Mouse (Mus musculus) heart, embryonic 16.5 days (tissue): ENCODE data around the gene Dnah6. TPM values are rescaled to one million over a fixed set of nuclear protein-coding genes. Genes with fewer than 3 reads are reported as not detected.

Experiments used
- ATAC-seq: fragments of 200-750 bp; cut with Nextera tagmentation; replicated peaks from 2 replicates; pipeline ENCODE4 v1.8.0; 2017; ENCODE audit warnings: moderate number of reproducible peaks; ENCODE audit not compliant: insufficient read depth, low FRiP score; ENCODE audit errors: extremely low read depth
- H3K27ac ChIP-seq: fragments of 300-500 bp; sonication (generic); 2 replicates; pipeline ENCODE4 v1.5.1; 2014; ENCODE audit warnings: mild to moderate bottlenecking, low read length, control low read depth, moderate library complexity
- H3K27me3 ChIP-seq: fragments of 300-500 bp; sonication (generic); 2 replicates; pipeline ENCODE4 v1.6.1; 2014; ENCODE audit warnings: low read length, mixed read lengths; ENCODE audit not compliant: control insufficient read depth, insufficient read depth
- H3K36me3 ChIP-seq: fragments of 300-500 bp; sonication (generic); 2 replicates; pipeline ENCODE4 v1.6.1; 2014; ENCODE audit not compliant: control insufficient read depth, insufficient read depth
- H3K4me1 ChIP-seq: fragments of 300-500 bp; sonication (generic); 2 replicates; pipeline ENCODE4 v1.6.1; 2014; ENCODE audit warnings: low read length, mixed read lengths; ENCODE audit not compliant: control insufficient read depth, insufficient read depth
- H3K4me2 ChIP-seq: fragments of 300-500 bp; sonication (generic); 2 replicates; pipeline ENCODE4 v1.6.1; 2014; ENCODE audit warnings: low read depth, mild to moderate bottlenecking, control low read depth, low read length
- H3K4me3 ChIP-seq: fragments of 300-500 bp; sonication (generic); 2 replicates; pipeline ENCODE4 v1.5.1; 2014; ENCODE audit warnings: mild to moderate bottlenecking, control low read depth, low read length
- H3K9ac ChIP-seq: fragments of 300-500 bp; sonication (generic); 2 replicates; pipeline ENCODE4 v1.6.1; 2014; ENCODE audit warnings: low read length, control low read depth
- H3K9me3 ChIP-seq: fragments of 300-500 bp; sonication (generic); replicated peaks from 2 replicates; pipeline ENCODE4 v1.6.1; 2016; ENCODE audit warnings: low read length; ENCODE audit not compliant: control insufficient read depth
- WGBS: fragments of 180-500 bp; shearing (Covaris S2); extraction: QIAGEN DNeasy Blood & Tissue Kit; methylation state at CpG from one replicate; pipeline ENCODE4 v1.1.7; 2014; 5-methylcytosine and 5-hydroxymethylcytosine counted together
- polyA plus RNA-seq: library from polyadenylated mRNA; unstranded; fragments of >200 nt; fragmentation: Nextera tagmentation; extraction: Ambion mirVana; gene quantifications from 2 replicates; pipeline ENCODE4 v1.2.1, GENCODE M21; 2015

Gene Dnah6
- polyA plus RNA-seq, 1 experiment from 2014 or later, result 0.12 TPM

DNA sequence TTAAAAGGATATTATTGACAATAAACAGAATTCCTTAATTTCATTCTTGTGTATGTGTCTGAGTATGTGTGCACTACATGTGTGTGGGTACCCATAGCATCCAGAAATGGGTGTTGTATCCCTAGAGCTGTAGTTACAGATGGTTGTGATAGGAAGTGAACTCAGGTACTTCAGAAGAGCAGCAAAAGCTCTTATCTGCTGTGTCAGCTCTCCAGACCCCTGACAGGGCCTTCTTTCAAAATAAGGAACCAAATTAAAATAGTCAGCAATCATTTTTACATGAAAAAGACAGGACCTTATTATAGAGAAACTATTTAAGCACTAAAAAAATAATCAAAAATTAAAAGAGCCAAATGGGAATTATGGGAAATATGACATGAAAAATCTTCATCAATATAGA is 9.8 kb downstream of the Dnah6 start:
- Histone ChIP-seq H3K4me3 (no peak overlapping the region), H3K27ac (no peak overlapping the region), H3K36me3 (no peaks in the 10 kb centered on the region), H3K27me3 (no peaks in the 10 kb centered on the region), H3K4me2 (no peak overlapping the region), H3K4me1 (no peaks in the 10 kb centered on the region), H3K9me3 (no peaks in the 10 kb centered on the region), H3K9ac (no peak overlapping the region)
- no peak for ATAC-seq

DNA sequence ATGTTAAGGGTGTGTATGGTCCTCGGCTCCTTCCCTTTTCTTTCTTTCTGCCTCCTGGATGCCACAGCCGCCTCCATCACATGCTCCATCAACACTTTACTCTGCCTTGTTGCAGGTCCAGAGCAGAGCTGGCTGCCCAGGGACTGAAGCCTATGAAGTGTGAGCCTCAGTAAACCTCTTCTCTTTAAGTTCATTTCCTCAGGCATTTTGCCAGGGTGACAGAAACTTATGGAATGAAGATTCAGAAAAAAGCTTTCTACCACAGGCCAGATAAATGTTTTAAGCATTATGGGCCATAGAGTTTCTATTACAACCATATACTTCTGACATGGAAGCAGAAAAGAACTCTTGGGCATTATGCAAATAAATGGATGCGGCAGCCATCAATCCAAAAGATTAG is 10.4 kb downstream of the Dnah6 start:
- no peak overlapping the region for H3K27ac ChIP-seq
- 84% methylated on average over 3 of the region's 3 CpGs for WGBS
- H3K4me3 ChIP-seq, result no peak overlapping the region
- no peak overlapping the region for H3K9ac ChIP-seq
- H3K36me3 ChIP-seq, result no peaks in the 10 kb centered on the region
- no peaks in the 10 kb centered on the region for H3K4me1 ChIP-seq
- H3K27me3 ChIP-seq, result no peaks in the 10 kb centered on the region
- no peaks in the 10 kb centered on the region for H3K9me3 ChIP-seq
- no peak for ATAC-seq
- H3K4me2 ChIP-seq, result no peak overlapping the region

DNA sequence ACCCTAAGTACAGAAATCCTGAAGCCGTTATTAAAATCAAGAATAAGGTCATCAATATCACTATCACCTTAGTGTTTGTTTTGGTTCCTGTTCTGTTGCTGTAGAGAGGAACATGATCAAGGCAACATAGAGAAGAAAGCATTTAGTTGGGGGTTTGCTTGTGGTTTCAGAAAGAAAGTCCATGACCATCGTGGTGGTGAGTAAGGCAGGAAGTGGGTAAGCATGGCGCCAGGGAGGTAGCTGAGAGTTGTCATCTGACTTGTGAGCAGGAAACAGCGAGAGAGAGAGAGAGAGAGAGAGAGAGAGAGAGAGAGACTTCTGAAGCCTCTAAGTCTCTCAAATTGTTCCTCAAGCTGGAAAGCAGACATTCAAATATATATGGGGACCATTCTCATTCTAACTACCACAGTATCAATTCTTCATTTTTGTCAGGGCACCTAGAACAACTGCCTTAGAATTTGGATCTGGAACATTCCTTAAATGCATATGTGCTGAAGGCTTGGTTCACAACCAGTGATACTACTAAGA is 10.9 kb downstream of the Dnah6 start:
- Histone ChIP-seq H3K27ac (no peak overlapping the region), H3K36me3 (no peaks in the 10 kb centered on the region), H3K4me1 (no peaks in the 10 kb centered on the region), H3K9me3 (no peaks in the 10 kb centered on the region), H3K4me2 (no peak overlapping the region), H3K4me3 (no peak overlapping the region), H3K27me3 (no peaks in the 10 kb centered on the region), H3K9ac (no peak overlapping the region)
- WGBS, result 71% methylated on average over 4 of the region's 4 CpGs
- ATAC-seq, result no peak

DNA sequence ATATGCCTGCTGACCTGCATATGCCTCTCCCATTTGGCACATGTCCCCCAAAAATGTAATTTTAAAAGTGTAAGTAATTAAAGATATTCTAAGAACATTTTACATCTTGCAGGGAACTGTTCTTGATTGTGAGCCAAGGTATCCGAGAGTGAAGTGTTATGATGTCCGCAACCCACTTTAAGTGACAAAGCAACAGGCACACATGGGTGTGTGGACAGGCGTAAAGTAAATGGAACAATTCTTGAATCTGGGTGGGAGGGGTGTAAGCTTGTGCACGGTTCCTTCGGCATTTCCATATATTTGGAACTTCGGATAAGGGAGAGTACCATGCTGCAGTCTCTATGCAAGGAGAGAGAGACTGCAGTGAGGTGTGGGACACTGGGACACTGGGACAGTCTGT is 11.9 kb downstream of the Dnah6 start:
- Histone ChIP-seq H3K27me3 (no peaks in the 10 kb centered on the region), H3K27ac (no peak overlapping the region), H3K4me3 (no peak overlapping the region), H3K36me3 (no peaks in the 10 kb centered on the region), H3K9me3 (no peaks in the 10 kb centered on the region), H3K4me2 (no peak overlapping the region), H3K9ac (no peak overlapping the region), H3K4me1 (no peaks in the 10 kb centered on the region)
- no peak for ATAC-seq
- WGBS, result 74% methylated on average over 6 of the region's 6 CpGs

DNA sequence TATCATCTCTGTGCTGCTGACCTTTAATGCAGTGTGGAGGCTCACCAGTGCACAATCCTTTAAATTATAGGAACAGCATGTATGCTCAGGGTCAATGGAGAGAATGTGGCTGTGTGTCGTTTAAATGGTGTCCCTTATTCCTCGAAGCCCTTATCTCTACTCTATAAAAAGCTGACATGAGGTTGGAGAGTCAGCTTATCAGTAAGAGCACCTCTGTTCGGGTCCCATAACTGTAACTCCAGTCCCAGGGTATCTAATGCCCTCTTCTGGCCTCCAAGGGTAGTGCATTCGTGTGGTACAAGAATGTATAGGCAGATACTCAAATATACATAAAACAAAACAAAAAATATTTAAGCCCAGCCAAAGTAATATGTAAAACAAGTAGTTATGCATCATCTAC is 16.5 kb downstream of the Dnah6 start:
- Histone ChIP-seq H3K9ac (no peak overlapping the region), H3K27ac (no peak overlapping the region), H3K27me3 (no peaks in the 10 kb centered on the region), H3K4me3 (no peak overlapping the region), H3K4me2 (no peak overlapping the region), H3K4me1 (no peaks in the 10 kb centered on the region), H3K9me3 (no peaks in the 10 kb centered on the region), H3K36me3 (no peaks in the 10 kb centered on the region)
- 46% methylated on average over 4 of the region's 4 CpGs for WGBS
- ATAC-seq, result no peak

DNA sequence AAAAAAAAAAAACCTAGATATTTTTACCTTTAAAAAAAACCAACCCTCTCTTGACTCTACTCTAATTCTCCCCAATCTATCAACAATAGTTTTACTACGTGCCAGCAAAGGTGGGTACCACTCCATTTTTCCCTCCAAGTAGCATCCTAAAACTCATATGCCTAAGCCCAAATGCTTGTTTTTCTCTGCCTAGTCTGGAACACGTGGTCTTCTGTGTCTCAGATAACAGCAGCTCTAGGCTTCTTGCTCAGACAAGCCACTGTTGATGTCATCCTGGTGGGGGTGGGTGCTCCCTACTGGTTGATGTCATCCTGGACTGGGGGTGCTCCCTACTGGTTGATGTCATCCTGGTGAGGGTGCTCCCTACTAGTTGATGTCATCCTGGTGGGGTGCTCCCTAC is 17.7 kb downstream of the Dnah6 start:
- Histone ChIP-seq H3K4me3 (no peak overlapping the region), H3K4me2 (no peak overlapping the region), H3K27me3 (no peaks in the 10 kb centered on the region), H3K9me3 (no peaks in the 10 kb centered on the region), H3K27ac (no peak overlapping the region), H3K4me1 (no peaks in the 10 kb centered on the region), H3K36me3 (no peaks in the 10 kb centered on the region), H3K9ac (no peak overlapping the region)
- no peak for ATAC-seq
- WGBS, result 55% methylated on average over 2 of the region's 2 CpGs

DNA sequence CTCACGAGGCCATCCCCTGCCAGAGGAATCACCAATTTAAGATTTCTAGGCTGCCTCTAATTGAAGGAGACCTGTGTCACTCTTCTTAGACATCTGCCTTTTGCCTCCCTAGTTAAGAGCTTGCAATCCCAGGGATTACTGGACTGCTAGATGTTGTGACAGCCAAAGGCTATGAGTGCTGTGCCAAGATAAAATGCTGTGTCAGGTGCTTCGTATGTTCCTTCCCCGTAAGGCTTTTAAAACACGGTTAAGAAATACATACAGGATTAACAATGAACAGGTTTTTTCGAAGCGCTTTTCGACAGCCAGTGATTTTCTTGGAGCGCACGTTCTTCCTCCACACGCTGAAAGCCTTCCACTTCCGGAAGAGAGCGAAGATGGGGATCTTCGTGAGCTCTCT is 26.2 kb downstream of the Dnah6 start:
- Histone ChIP-seq H3K4me3 (no peak overlapping the region), H3K4me2 (no peak overlapping the region), H3K36me3 (no peaks in the 10 kb centered on the region), H3K9ac (no peak overlapping the region), H3K9me3 (0 out of 2 replicates have a peak, but pooled peaks cover 3% of the 10 kb centered on the region), H3K4me1 (no peaks in the 10 kb centered on the region), H3K27me3 (no peaks in the 10 kb centered on the region), H3K27ac (no peak overlapping the region)
- no peak for ATAC-seq
- WGBS, result 91% methylated on average over 13 of the region's 13 CpGs

DNA sequence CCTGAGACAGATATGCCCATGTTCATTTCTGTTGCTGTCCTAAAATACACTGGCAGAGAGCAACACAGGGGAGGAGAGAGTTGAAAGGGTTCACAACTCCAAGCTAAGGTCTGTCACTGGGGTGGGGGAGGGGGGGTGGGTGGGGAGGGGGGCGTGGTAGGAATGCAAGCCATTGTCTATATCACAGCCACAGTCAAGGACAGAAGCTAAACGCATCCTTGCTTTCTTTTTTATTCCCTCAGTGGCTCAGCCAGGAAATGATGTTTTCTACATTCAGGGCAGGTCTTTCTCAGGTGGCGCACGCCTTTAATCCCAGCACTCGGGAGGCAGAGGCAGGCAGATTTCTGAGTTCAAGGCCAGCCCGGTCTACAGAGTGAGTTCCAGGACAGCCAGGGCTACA is 30.7 kb downstream of the Dnah6 start:
- no peak overlapping the region for H3K27ac ChIP-seq
- WGBS, result 72% methylated on average over 6 of the region's 6 CpGs
- ATAC-seq, result no peak
- no peaks in the 10 kb centered on the region for H3K27me3 ChIP-seq
- no peak overlapping the region for H3K9ac ChIP-seq
- H3K36me3 ChIP-seq, result no peaks in the 10 kb centered on the region
- no peak overlapping the region for H3K4me2 ChIP-seq
- H3K4me3 ChIP-seq, result no peak overlapping the region
- no peaks in the 10 kb centered on the region for H3K9me3 ChIP-seq
- H3K4me1 ChIP-seq, result 0 out of 2 replicates have a peak, but pooled peaks cover 2% of the 10 kb centered on the region

DNA sequence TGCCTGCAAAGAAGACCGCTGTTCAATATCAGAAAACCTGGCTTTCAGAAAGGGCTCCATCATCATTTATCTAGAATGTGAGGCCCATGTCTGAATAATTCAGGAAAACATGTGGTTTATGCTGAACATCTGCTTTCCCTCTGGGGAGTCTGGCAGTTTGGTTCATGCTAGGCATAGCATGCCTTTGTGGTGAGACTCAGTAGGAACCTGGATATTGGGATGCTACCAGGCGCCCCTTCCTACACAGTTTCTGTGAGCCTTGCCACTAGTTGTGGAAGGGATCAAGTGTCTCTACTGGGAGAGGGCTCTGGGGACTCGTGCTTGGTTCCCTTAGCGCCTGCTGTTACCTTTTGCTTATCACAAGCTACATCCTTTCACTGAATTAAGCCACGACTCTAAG is 37.2 kb downstream of the Dnah6 start:
- Histone ChIP-seq H3K4me2 (no peak overlapping the region), H3K36me3 (no peaks in the 10 kb centered on the region), H3K4me1 (0 out of 2 replicates have a peak, but pooled peaks cover 2% of the 10 kb centered on the region), H3K4me3 (no peak overlapping the region), H3K27ac (no peak overlapping the region), H3K9ac (no peak overlapping the region), H3K9me3 (no peaks in the 10 kb centered on the region), H3K27me3 (no peaks in the 10 kb centered on the region)
- WGBS, result 62% methylated on average over 5 of the region's 5 CpGs
- ATAC-seq, result no peak

DNA sequence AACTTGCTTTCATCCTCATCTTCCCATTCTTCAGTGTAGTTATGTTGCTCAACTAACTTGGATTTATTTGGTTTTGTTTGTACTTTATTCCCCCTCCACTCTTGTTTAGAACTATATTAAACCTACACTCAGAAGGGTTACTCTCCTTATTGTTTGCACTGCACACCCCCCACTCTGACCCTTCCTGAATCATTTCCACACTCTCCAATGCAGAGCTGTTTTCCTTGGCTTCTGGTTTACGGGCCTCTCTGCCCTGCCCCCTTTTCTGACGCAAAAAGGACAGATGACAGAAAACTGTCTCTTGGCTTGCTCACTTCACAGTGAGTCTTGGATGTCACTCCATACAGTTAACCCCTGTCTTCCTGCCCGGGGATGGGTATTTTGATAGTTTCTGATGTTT is 38.5 kb downstream of the Dnah6 start:
- Histone ChIP-seq H3K9ac (no peak overlapping the region), H3K27me3 (no peaks in the 10 kb centered on the region), H3K4me2 (no peak overlapping the region), H3K27ac (no peak overlapping the region), H3K9me3 (no peaks in the 10 kb centered on the region), H3K36me3 (no peaks in the 10 kb centered on the region), H3K4me3 (no peak overlapping the region), H3K4me1 (0 out of 2 replicates have a peak, but pooled peaks cover 2% of the 10 kb centered on the region)
- WGBS, result 38% methylated on average over 3 of the region's 3 CpGs
- ATAC-seq, result no peak; the same call in 1 of the 2 replicates
